Mouse (Mus musculus) lung, adult 18-20 months (tissue): ENCODE results near the gene Olfr1459.

Source experiments
- DNase-seq, 2 experiments: peaks; one replicate each; pipeline ENCODE4 v3.0.0; 2022; ENCODE audit warnings: mixed read lengths in 2 of 2

The Olfr1459 gene

DNA sequence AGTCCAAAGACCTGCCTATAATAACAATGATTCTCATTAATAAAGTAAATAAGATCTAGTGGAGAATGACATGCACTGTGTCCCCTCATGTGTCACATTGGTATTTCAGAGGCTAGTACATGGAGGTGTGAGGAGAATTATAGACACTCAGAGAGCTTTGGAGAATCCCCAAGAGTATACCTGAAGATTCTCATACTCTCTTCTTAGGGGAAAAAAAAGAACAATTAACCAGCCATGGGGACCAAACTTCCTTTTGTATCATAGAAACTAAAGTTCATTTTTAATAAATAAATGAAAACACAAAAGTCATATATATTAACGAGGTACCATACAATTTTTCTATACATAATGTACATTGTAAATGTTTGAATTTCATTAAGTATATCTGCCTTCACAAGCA is at the start of gene Olfr1459:
Olfr1459 (minus strand) TSS at position 101 of the 400 bp plus-strand sequence.
- no peak for DNase-seq

- no peak for DNase-seq
Observed at GRCm38 (mm10) chr19:13185434-13185833, 36.1 kb upstream of the Olfr1459 start, which contains the start of gene Olfr1462. Olfr1462 (plus strand) TSS chr19:13185734.

DNA sequence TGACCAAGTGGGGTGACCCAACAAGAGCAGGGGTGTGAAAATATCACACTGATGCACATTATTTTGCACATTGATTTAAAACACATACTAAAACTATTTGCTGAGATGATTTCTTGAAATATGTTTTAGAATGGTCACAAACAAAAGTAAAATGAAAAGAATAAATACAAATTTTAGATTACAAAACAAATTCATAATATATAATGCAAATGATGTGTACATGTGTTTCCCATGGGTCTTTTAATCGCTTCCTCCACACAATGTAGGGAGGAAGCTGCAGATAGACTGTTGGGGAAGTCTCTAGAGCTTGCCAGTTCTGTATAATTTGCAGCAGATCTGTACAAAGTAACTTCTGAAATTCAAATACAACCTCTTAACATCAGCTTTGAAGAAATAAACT is 13.4 kb upstream of the Olfr1459 start, which contains the start of gene Olfr1461:
Olfr1461 (plus strand) TSS at position 301 of the 400 bp plus-strand sequence.
- DNase-seq: no peak

DNA sequence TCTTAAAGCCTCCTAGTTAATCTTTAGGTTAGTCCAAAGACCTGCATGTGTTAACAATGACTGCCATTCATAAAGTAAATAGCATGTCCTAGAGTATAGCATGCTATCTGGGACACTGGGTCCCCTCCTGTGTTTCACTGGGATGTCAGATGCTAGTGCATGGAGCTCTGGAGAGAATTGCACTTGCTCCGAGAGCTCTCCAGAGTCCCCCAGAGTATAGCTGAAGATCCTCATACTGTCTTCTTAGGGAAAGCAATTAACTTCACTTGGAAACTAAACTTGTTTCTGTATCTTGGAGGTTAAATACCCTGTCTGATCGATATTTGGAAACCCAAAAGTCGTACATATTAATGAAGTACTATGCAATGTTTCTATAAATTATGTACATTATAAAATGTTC is 42.7 kb downstream of the Olfr1459 start, which contains the start of gene Olfr1458:
Olfr1458 (minus strand) TSS at position 101 of the 400 bp plus-strand sequence.
- DNase-seq: no peak

DNA sequence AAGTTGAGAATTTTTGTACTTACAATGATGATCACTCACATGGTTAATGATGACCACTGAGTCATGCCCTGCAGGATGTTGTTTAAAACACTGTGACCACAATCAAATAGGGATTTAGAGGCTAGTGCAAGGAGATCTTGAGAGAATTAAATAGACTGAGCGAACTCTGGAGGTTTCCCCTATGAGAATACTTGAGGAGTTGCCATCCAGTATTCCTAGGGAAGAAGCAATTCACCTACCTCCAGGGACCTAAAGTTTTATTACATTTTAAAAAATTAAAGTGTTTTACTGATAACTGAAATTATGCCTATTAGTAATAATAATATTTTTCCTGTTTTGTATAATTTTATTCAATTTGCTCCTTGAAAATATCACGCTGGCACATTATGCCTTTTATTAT is 51.6 kb downstream of the Olfr1459 start, which contains the start of gene Olfr1457:
Olfr1457 (minus strand) TSS at position 101 of the 400 bp plus-strand sequence.
- no peak for DNase-seq

DNA sequence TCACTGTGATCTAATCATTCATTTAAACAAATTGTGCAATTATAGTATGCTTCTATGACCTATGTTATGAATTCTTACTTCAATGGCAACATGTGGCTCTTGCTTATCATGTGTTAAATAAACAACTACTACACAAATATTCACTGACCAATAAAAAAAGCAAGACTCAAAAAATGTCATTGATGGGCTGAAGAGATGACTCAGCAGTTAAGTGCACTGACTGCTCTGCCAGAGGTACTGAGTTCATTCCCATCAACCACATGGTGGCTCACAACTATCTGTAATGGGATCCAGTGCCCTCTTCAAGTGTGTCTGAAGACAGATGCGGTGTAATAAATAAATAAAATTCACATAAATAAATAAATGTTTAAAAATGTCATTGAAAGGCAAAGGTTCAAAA is 55.4 kb downstream of the Olfr1459 start:
- no peak for DNase-seq
